Mouse (Mus musculus) hindbrain, postnatal 0 days (tissue): Measurements from ENCODE around the gene Kcnk13. TPM values are rescaled to one million over a fixed set of nuclear protein-coding genes. Genes with fewer than 3 reads are reported as not detected.

Experiments
- ATAC-seq: fragments of 200-750 bp; cut with Nextera tagmentation; 2 replicates; pipeline ENCODE4 v1.8.0; 2017; ENCODE audit warnings: mild to moderate bottlenecking, moderate TSS enrichment, moderate library complexity
- DNase-seq: peaks from one replicate; pipeline ENCODE4 v3.0.0-alpha.2; 2015; ENCODE audit warnings: low spot score
- H3K27ac ChIP-seq: fragments of 300-500 bp; sonication (generic); 2 replicates; pipeline ENCODE4 v1.5.1; 2014; ENCODE audit warnings: mild to moderate bottlenecking
- H3K27me3 ChIP-seq: fragments of 300-500 bp; sonication (generic); 2 replicates; pipeline ENCODE4 v1.6.1; 2014; ENCODE audit warnings: low read length, mixed read lengths; ENCODE audit not compliant: insufficient read depth
- H3K36me3 ChIP-seq: fragments of 300-500 bp; sonication (generic); 2 replicates; pipeline ENCODE4 v1.6.1; 2014; ENCODE audit warnings: low read length, mixed read lengths; ENCODE audit not compliant: insufficient read depth
- H3K4me1 ChIP-seq: fragments of 300-500 bp; sonication (generic); 2 replicates; pipeline ENCODE4 v1.6.1; 2014; ENCODE audit warnings: antibody characterized with exemption, low read length, mixed read lengths; ENCODE audit not compliant: insufficient read depth
- H3K4me2 ChIP-seq: fragments of 300-500 bp; sonication (generic); 2 replicates; pipeline ENCODE4 v1.6.1; 2014; ENCODE audit warnings: low read depth, mild to moderate bottlenecking, low read length, moderate library complexity, mixed read lengths
- H3K4me3 ChIP-seq: fragments of 300-500 bp; sonication (generic); 2 replicates; pipeline ENCODE4 v1.5.1; 2014; ENCODE audit warnings: low read length
- H3K9ac ChIP-seq: fragments of 300-500 bp; sonication (generic); replicated peaks from 2 replicates; pipeline ENCODE4 v1.6.1; 2014; ENCODE audit warnings: mild to moderate bottlenecking, low read length, moderate library complexity, mixed read lengths
- H3K9me3 ChIP-seq: fragments of 300-500 bp; sonication (generic); 2 replicates; pipeline ENCODE4 v1.6.1; 2016; ENCODE audit warnings: low read length, mixed read lengths
- CTCF ChIP-seq: IDR thresholded peaks from 2 replicates; pipeline ENCODE4 v1.5.1; 2016; ENCODE audit warnings: antibody characterized with exemption, control low read depth, low read depth
- WGBS: fragments of 180-500 bp; shearing (Covaris S2); extraction: QIAGEN DNeasy Blood & Tissue Kit; methylation state at CpG from one replicate; pipeline ENCODE4 v1.1.7; 2014; 5-methylcytosine and 5-hydroxymethylcytosine counted together
- polyA plus RNA-seq: library from polyadenylated mRNA; unstranded; fragments of >200 nt; fragmentation: Nextera tagmentation; extraction: Ambion mirVana; gene quantifications from 2 replicates; pipeline ENCODE4 v1.2.1, GENCODE M21; 2015
- total RNA-seq: library from RNA; depleted of rRNA; stranded (reverse); fragments of >200 nt; gene quantifications from 2 replicates; pipeline ENCODE4 v1.2.3, GENCODE M21; 2014

The Kcnk13 gene
- total and polyA plus RNA-seq, 2 experiments from 2014 or later, result 1.8 to 1.9 TPM

DNA sequence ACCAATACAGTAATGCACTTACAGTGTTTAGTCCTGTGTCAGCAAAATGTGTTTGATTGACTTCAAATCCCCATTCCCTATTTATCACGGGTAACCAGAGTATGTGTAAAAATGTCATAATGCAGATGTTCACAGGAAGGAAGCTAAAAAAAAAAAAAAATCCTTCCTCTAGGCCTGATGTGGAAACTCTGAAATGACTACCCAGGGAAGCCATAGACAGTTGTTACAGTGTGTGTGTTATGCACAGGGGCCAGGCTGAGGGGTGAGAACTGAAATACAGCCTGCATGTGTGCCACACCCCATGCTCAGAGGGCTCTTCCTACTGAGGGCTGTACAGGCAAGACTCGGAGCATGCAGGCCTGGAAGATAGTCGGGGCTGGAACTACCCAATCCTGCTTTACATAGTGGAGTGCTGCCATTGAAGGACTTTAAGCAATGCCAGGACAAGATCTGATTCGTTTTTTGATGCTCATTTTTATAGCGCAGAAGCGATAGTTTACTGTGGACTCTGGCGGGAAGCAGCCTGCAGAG lies 62.5 kb downstream of the Kcnk13 start:
- H3K27ac ChIP-seq, result no peak overlapping the region
- no peak overlapping the region for H3K4me2 ChIP-seq
- H3K4me1 ChIP-seq, result no peaks in the 10 kb centered on the region
- TF ChIP-seq CTCF, result no peak
- no peaks in the 10 kb centered on the region for H3K9me3 ChIP-seq
- WGBS, result 80% methylated on average over 7 of the region's 7 CpGs
- no peaks in the 10 kb centered on the region for H3K36me3 ChIP-seq
- no peaks in the 10 kb centered on the region for H3K27me3 ChIP-seq
- DNase-seq, result no peak
- no peak overlapping the region for H3K4me3 ChIP-seq
- no peak for ATAC-seq
- H3K9ac ChIP-seq, result no peak overlapping the region

GRCm38 (mm10) chr12:100027281-100027680 lies 63.0 kb downstream of the Kcnk13 start:
- Histone ChIP-seq H3K27me3 (no peaks in the 10 kb centered on the region), H3K9me3 (no peaks in the 10 kb centered on the region), H3K4me2 (no peak overlapping the region), H3K36me3 (no peaks in the 10 kb centered on the region), H3K4me3 (no peak overlapping the region), H3K27ac (no peak overlapping the region), H3K9ac (no peak overlapping the region), H3K4me1 (no peaks in the 10 kb centered on the region)
- no peak for DNase-seq
- no peak for TF ChIP-seq CTCF
- 82% methylated on average over 7 of the region's 7 CpGs for WGBS
- ATAC-seq, result no peak

DNA sequence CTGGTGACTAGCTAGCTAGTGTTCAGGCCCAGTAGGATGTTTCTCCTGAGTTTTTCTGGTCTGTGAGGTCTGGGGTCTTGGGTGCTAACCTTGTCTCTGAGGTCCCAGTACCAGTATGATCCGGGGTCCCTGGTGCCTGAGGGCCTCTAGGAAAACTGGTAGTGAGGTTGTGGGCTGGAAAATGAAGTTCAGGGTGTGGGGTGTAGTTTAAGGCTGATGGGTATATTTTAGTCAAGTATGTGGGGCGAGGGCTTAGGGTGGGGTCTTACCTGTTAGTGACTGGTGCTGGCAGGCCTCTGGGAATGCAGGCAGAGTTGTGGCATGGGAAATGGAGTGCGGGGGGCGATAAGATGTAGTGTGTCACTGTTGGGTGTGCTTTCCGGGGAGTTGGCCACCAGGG lies 67.4 kb downstream of the Kcnk13 start:
- 93% methylated on average over 5 of the region's 5 CpGs for WGBS
- H3K4me1 ChIP-seq, result no peaks in the 10 kb centered on the region
- H3K36me3 ChIP-seq, result no peaks in the 10 kb centered on the region
- ATAC-seq (no peak), DNase-seq (no peak)
- no peak overlapping the region for H3K27ac ChIP-seq
- no peak overlapping the region for H3K9ac ChIP-seq
- H3K27me3 ChIP-seq, result no peaks in the 10 kb centered on the region
- no peaks in the 10 kb centered on the region for H3K9me3 ChIP-seq
- no peak overlapping the region for H3K4me3 ChIP-seq
- H3K4me2 ChIP-seq, result no peak overlapping the region
- no peak for TF ChIP-seq CTCF

DNA sequence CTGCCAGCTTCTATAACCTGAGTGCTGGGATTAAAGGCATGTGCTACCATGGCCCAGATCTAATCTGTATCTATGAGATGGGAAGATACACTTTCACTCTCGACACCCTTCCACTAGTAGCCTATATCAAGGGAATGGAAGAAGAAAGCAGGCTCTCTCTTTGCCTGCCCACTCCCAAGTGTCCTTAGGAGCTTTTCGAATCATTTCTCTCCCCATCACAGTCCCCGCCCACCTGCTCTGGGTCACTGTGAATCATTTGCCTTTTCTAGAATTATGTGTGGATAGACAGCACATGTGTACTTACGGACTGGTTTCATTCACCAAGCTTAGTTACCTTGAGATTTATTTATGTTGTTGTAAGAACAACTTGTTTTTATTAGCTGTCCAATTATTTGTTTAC lies 68.2 kb downstream of the Kcnk13 start:
- TF ChIP-seq CTCF, result no peak
- 92% methylated on average over 4 of the region's 4 CpGs for WGBS
- no peak for DNase-seq

GRCm38 (mm10) chr12:100038741-100039262 lies 74.5 kb downstream of the Kcnk13 start:
- H3K9me3 ChIP-seq, result no peaks in the 10 kb centered on the region
- DNase-seq, result no peak
- no peak for ATAC-seq

More for the DNA sequence above, 68.2 kb downstream of the Kcnk13 start:
- Histone ChIP-seq H3K27me3 (no peaks in the 10 kb centered on the region), H3K36me3 (no peaks in the 10 kb centered on the region), H3K4me1 (no peaks in the 10 kb centered on the region), H3K4me2 (no peak overlapping the region), H3K9me3 (no peaks in the 10 kb centered on the region), H3K4me3 (no peak overlapping the region), H3K9ac (no peak overlapping the region), H3K27ac (no peak overlapping the region)
- ATAC-seq, result no peak

DNA sequence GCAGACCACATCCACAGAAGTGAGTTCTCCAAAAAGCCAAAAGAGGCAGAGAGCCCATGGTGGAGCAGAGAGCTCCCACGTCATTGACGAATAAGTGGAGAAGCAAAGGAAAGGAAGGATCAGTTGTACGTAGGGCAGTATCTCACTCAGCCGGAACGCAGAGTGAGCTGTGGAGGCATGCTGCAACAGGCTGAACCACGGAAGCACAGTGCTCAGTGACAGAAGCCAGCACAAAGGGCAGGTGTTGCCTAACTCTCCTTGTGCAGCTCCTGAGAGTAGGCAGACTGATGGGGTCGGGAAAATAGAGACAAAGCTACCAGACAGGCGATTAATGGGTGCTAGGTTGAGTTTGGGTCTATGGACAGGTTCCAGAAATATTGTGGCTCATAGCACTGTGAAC lies 77.8 kb downstream of the Kcnk13 start:
- no peak overlapping the region for H3K4me2 ChIP-seq
- WGBS, result 79% methylated on average over 8 of the region's 8 CpGs
- H3K4me1 ChIP-seq, result no peaks in the 10 kb centered on the region
- H3K27ac ChIP-seq, result no peak overlapping the region
- no peak for DNase-seq
- no peak overlapping the region for H3K9ac ChIP-seq
- H3K36me3 ChIP-seq, result no peaks in the 10 kb centered on the region
- no peaks in the 10 kb centered on the region for H3K27me3 ChIP-seq
- ATAC-seq, result no peak
- no peak overlapping the region for H3K4me3 ChIP-seq
- 0 out of 2 replicates have a peak, but pooled peaks cover 2% of the 10 kb centered on the region for H3K9me3 ChIP-seq
- TF ChIP-seq CTCF, result no peak

More at GRCm38 (mm10) chr12:100038741-100039262, 74.5 kb downstream of the Kcnk13 start:
- Histone ChIP-seq H3K4me3 (no peak overlapping the region), H3K4me2 (no peak overlapping the region), H3K27ac (no peak overlapping the region), H3K9ac (no peak overlapping the region), H3K27me3 (no peaks in the 10 kb centered on the region), H3K4me1 (no peaks in the 10 kb centered on the region), H3K36me3 (no peaks in the 10 kb centered on the region)
- WGBS, result 86% methylated on average over 5 of the region's 5 CpGs
- no peak for TF ChIP-seq CTCF

DNA sequence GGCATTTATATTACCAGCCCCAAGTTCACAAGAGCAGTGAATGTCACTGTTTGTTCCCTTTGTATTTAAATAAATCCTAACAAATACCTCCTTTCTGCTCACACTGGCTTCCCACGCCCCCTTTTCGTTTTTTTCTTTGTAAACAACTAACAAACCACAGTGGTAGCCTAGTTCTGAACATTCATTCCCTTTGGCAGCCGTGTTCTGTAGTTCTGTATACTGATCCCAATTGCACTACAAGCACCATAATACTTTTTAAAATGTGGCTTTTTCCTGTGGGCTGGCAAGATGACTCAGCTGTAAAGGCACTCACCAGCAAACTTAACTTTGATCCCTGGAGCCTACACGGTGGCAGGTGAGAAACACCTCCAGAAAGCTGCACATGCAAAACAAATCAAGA lies 80.4 kb downstream of the Kcnk13 start:
- H3K36me3 ChIP-seq, result no peaks in the 10 kb centered on the region
- no peak overlapping the region for H3K9ac ChIP-seq
- no peak overlapping the region for H3K4me2 ChIP-seq
- H3K27ac ChIP-seq, result no peak overlapping the region
- H3K27me3 ChIP-seq, result no peaks in the 10 kb centered on the region
- no peak overlapping the region for H3K4me3 ChIP-seq
- DNase-seq, result no peak
- peaks cover 6% of the 10 kb centered on the region; the same call in 1 of the 2 replicates for H3K9me3 ChIP-seq
- TF ChIP-seq CTCF, result no peak
- ATAC-seq, result no peak
- H3K4me1 ChIP-seq, result no peaks in the 10 kb centered on the region
- 62% methylated on average over 4 of the region's 4 CpGs for WGBS
